Mouse (Mus musculus) liver, embryonic 15.5 days (tissue): ENCODE results near the gene Grin2c. TPM values are rescaled to one million over a fixed set of nuclear protein-coding genes. Genes with fewer than 3 reads are reported as not detected.

Experiments
- ATAC-seq: fragments of 200-750 bp; cut with Nextera tagmentation; 2 replicates; pipeline ENCODE4 v1.8.0; 2017; ENCODE audit warnings: moderate number of reproducible peaks, mild to moderate bottlenecking, moderate library complexity; ENCODE audit not compliant: insufficient read depth
- H3K27ac ChIP-seq: fragments of 300-500 bp; sonication (generic); replicated peaks from 2 replicates; pipeline ENCODE4 v1.5.1; 2015; ENCODE audit warnings: mild to moderate bottlenecking, inconsistent platforms
- H3K27me3 ChIP-seq: fragments of 300-500 bp; sonication (generic); 2 replicates; pipeline ENCODE4 v1.6.1; 2015; ENCODE audit warnings: mild to moderate bottlenecking, inconsistent platforms
- H3K36me3 ChIP-seq: fragments of 300-500 bp; sonication (generic); replicated peaks from 2 replicates; pipeline ENCODE4 v1.6.1; 2015; ENCODE audit warnings: moderate library complexity, mild to moderate bottlenecking, inconsistent platforms
- H3K4me1 ChIP-seq: fragments of 300-500 bp; sonication (generic); replicated peaks from 2 replicates; pipeline ENCODE4 v1.6.1; 2015; ENCODE audit warnings: inconsistent platforms
- H3K4me2 ChIP-seq: fragments of 300-500 bp; sonication (generic); 2 replicates; pipeline ENCODE4 v1.6.1; 2015; ENCODE audit warnings: moderate library complexity, mild to moderate bottlenecking, inconsistent platforms
- H3K4me3 ChIP-seq: fragments of 300-500 bp; sonication (generic); replicated peaks from 2 replicates; pipeline ENCODE4 v1.5.1; 2015; ENCODE audit warnings: mild to moderate bottlenecking, inconsistent platforms
- H3K9ac ChIP-seq: fragments of 300-500 bp; sonication (generic); 2 replicates; pipeline ENCODE4 v1.6.1; 2015; ENCODE audit warnings: moderate library complexity, mild to moderate bottlenecking, inconsistent platforms
- H3K9me3 ChIP-seq: fragments of 300-500 bp; sonication (generic); replicated peaks from 2 replicates; pipeline ENCODE4 v1.6.1; 2016; ENCODE audit warnings: inconsistent platforms
- WGBS: fragments of 180-500 bp; shearing (Covaris S2); methylation state at CpG from one replicate; pipeline ENCODE4 v1.1.7; 2015; ENCODE audit warnings: mixed read lengths; ENCODE audit not compliant: insufficient replicate concordance; 5-methylcytosine and 5-hydroxymethylcytosine counted together
- polyA plus RNA-seq: library from polyadenylated mRNA; unstranded; fragments of >200 nt; fragmentation: Nextera tagmentation; extraction: Ambion mirVana; gene quantifications from 2 replicates; pipeline ENCODE4 v1.2.1, GENCODE M21; 2015

Grin2c gene
- polyA plus RNA-seq, 1 experiment from 2014 or later: 0.05 TPM

GRCm38 (mm10) chr11:115229021-115229930 lies 37.8 kb downstream of the Grin2c start:
- 50% methylated on average over 15 of the region's 15 CpGs for WGBS
- ATAC-seq: no peak
- H3K4me1 ChIP-seq: peaks cover 22% of the 10 kb centered on the region

GRCm38 (mm10) chr11:115228430-115228829 lies 38.6 kb downstream of the Grin2c start:
- H3K9me3 ChIP-seq: no peaks in the 10 kb centered on the region
- peaks cover 24% of the 10 kb centered on the region for H3K4me1 ChIP-seq
- no peaks in the 10 kb centered on the region for H3K27me3 ChIP-seq
- H3K27ac ChIP-seq: no peak overlapping the region
- no peak overlapping the region for H3K9ac ChIP-seq
- no peak for ATAC-seq
- no peaks in the 10 kb centered on the region for H3K36me3 ChIP-seq
- no peak overlapping the region for H3K4me2 ChIP-seq
- WGBS: 50% methylated on average over 7 of the region's 7 CpGs
- H3K4me3 ChIP-seq: no peak overlapping the region

More at GRCm38 (mm10) chr11:115229021-115229930, 37.8 kb downstream of the Grin2c start:
- H3K9ac ChIP-seq: no peak overlapping the region
- H3K4me3 ChIP-seq: no peak overlapping the region
- H3K27me3 ChIP-seq: no peaks in the 10 kb centered on the region
- H3K27ac ChIP-seq: no peak overlapping the region
- no peak overlapping the region for H3K4me2 ChIP-seq
- H3K9me3 ChIP-seq: no peaks in the 10 kb centered on the region
- H3K36me3 ChIP-seq: no peaks in the 10 kb centered on the region

GRCm38 (mm10) chr11:115227640-115228039 lies 39.4 kb downstream of the Grin2c start:
- no peak overlapping the region for H3K27ac ChIP-seq
- no peaks in the 10 kb centered on the region for H3K36me3 ChIP-seq
- WGBS: 63% methylated on average over 12 of the region's 12 CpGs
- no peak overlapping the region for H3K4me2 ChIP-seq
- H3K4me3 ChIP-seq: no peak overlapping the region
- no peak overlapping the region for H3K9ac ChIP-seq
- no peak for ATAC-seq
- H3K9me3 ChIP-seq: no peaks in the 10 kb centered on the region
- peaks cover 32% of the 10 kb centered on the region for H3K4me1 ChIP-seq
- H3K27me3 ChIP-seq: no peaks in the 10 kb centered on the region

GRCm38 (mm10) chr11:115226811-115227491 lies 40.1 kb downstream of the Grin2c start:
- 43% methylated on average over 14 of the region's 14 CpGs for WGBS
- no peak overlapping the region for H3K27ac ChIP-seq

GRCm38 (mm10) chr11:115225301-115225700 lies 41.7 kb downstream of the Grin2c start:
- no peak for ATAC-seq
- no peaks in the 10 kb centered on the region for H3K9me3 ChIP-seq
- H3K27ac ChIP-seq: no peak overlapping the region
- H3K4me2 ChIP-seq: no peak overlapping the region
- H3K4me1 ChIP-seq: peaks cover 25% of the 10 kb centered on the region
- 77% methylated on average over 6 of the region's 6 CpGs for WGBS
- H3K36me3 ChIP-seq: no peaks in the 10 kb centered on the region
- no peak overlapping the region for H3K9ac ChIP-seq
- H3K27me3 ChIP-seq: no peaks in the 10 kb centered on the region
- H3K4me3 ChIP-seq: no peak overlapping the region

More at GRCm38 (mm10) chr11:115226811-115227491, 40.1 kb downstream of the Grin2c start:
- Histone ChIP-seq H3K36me3 (no peaks in the 10 kb centered on the region), H3K4me3 (no peak overlapping the region), H3K4me2 (no peak overlapping the region), H3K9me3 (no peaks in the 10 kb centered on the region), H3K4me1 (peaks cover 33% of the 10 kb centered on the region), H3K9ac (no peak overlapping the region), H3K27me3 (no peaks in the 10 kb centered on the region)
- no peak for ATAC-seq

- H3K4me1 ChIP-seq: peaks cover 26% of the 10 kb centered on the region
Measured at GRCm38 (mm10) chr11:115224889-115225288, 42.2 kb downstream of the Grin2c start.

GRCm38 (mm10) chr11:115223877-115224276 lies 43.2 kb downstream of the Grin2c start:
- no peak overlapping the region for H3K9ac ChIP-seq
- H3K9me3 ChIP-seq: no peaks in the 10 kb centered on the region
- no peaks in the 10 kb centered on the region for H3K27me3 ChIP-seq
- no peak overlapping the region for H3K27ac ChIP-seq
- WGBS: 41% methylated on average over 6 of the region's 6 CpGs
- ATAC-seq: no peak
- peaks cover 33% of the 10 kb centered on the region for H3K4me1 ChIP-seq
- no peak overlapping the region; the same call in 1 of the 2 replicates for H3K4me2 ChIP-seq
- H3K4me3 ChIP-seq: no peak overlapping the region
- no peaks in the 10 kb centered on the region for H3K36me3 ChIP-seq

More at GRCm38 (mm10) chr11:115224889-115225288, 42.2 kb downstream of the Grin2c start:
- H3K27me3 ChIP-seq: no peaks in the 10 kb centered on the region
- no peak overlapping the region for H3K9ac ChIP-seq
- no peaks in the 10 kb centered on the region for H3K9me3 ChIP-seq
- H3K4me3 ChIP-seq: no peak overlapping the region
- H3K36me3 ChIP-seq: no peaks in the 10 kb centered on the region
- WGBS: 49% methylated on average over 8 of the region's 8 CpGs
- no peak overlapping the region for H3K4me2 ChIP-seq
- no peak for ATAC-seq
- no peak overlapping the region for H3K27ac ChIP-seq

GRCm38 (mm10) chr11:115223451-115223850 lies 43.6 kb downstream of the Grin2c start:
- WGBS: 50% methylated on average over 11 of the region's 11 CpGs
- H3K9me3 ChIP-seq: no peaks in the 10 kb centered on the region
- H3K36me3 ChIP-seq: no peaks in the 10 kb centered on the region
- peaks cover 36% of the 10 kb centered on the region for H3K4me1 ChIP-seq
- ATAC-seq: no peak
- no peak overlapping the region for H3K4me3 ChIP-seq
- H3K27ac ChIP-seq: no peak overlapping the region
- H3K27me3 ChIP-seq: no peaks in the 10 kb centered on the region
- H3K9ac ChIP-seq: no peak overlapping the region
- no peak overlapping the region for H3K4me2 ChIP-seq

GRCm38 (mm10) chr11:115222570-115222969 lies 44.5 kb downstream of the Grin2c start:
- no peak for ATAC-seq
- Histone ChIP-seq H3K27ac (no peak overlapping the region), H3K27me3 (no peaks in the 10 kb centered on the region), H3K4me3 (no peak overlapping the region), H3K4me2 (no peak overlapping the region), H3K9me3 (no peaks in the 10 kb centered on the region), H3K4me1 (peaks cover 41% of the 10 kb centered on the region), H3K36me3 (no peaks in the 10 kb centered on the region), H3K9ac (no peak overlapping the region)
- WGBS: 51% methylated on average over 5 of the region's 5 CpGs

GRCm38 (mm10) chr11:115222077-115222476 lies 45.0 kb downstream of the Grin2c start:
- WGBS: 67% methylated on average over 12 of the region's 12 CpGs
- no peak overlapping the region for H3K4me3 ChIP-seq
- H3K27ac ChIP-seq: no peak overlapping the region
- no peaks in the 10 kb centered on the region for H3K27me3 ChIP-seq
- no peaks in the 10 kb centered on the region for H3K36me3 ChIP-seq
- H3K9me3 ChIP-seq: no peaks in the 10 kb centered on the region
- ATAC-seq: no peak
- no peak overlapping the region for H3K4me2 ChIP-seq
- H3K4me1 ChIP-seq: peaks cover 45% of the 10 kb centered on the region
- H3K9ac ChIP-seq: no peak overlapping the region

- H3K9ac ChIP-seq: no peak overlapping the region
- H3K27ac ChIP-seq: peak overlapping the region; percentile 19; the same call in 1 of the 2 replicates
- H3K36me3 ChIP-seq: no peaks in the 10 kb centered on the region
- no peaks in the 10 kb centered on the region for H3K27me3 ChIP-seq
- ATAC-seq: no peak
- H3K4me1 ChIP-seq: peaks cover 37% of the 10 kb centered on the region
- no peaks in the 10 kb centered on the region for H3K9me3 ChIP-seq
- H3K4me2 ChIP-seq: no peak overlapping the region
- WGBS: 56% methylated on average over 10 of the region's 10 CpGs
- no peak overlapping the region for H3K4me3 ChIP-seq
Measured at GRCm38 (mm10) chr11:115219685-115220084, 47.4 kb downstream of the Grin2c start.
